Mouse (Mus musculus): ENCODE data around the gene Adgrv1. TPM values are rescaled to one million over a fixed set of nuclear protein-coding genes. Genes with fewer than 3 reads are reported as not detected.

The Adgrv1 gene
- total RNA-seq, 2 experiments from 2014 or later = 1.4 to 1.6 TPM

DNA sequence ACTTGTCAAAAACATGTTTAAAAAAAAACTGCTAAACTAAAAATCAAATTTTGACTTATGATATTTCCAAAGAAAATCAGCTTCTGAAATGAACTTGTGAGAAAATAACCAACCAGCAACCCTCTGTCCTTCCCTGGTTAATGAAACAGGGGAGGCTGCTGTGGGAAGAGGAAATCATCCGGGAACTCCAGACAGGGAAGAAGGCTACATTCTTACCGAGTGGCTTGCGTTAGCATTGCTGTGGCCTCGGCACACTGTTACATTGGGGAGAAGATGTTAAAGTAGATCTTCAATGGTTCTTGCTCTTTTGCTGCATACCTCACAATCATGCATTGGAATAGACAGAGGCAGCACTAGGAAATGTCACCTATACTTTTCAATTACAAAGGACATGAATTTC is 507.1 kb downstream of the Adgrv1 start:
- intact Hi-C loops (cut with DNase I) = no loop called here

DNA sequence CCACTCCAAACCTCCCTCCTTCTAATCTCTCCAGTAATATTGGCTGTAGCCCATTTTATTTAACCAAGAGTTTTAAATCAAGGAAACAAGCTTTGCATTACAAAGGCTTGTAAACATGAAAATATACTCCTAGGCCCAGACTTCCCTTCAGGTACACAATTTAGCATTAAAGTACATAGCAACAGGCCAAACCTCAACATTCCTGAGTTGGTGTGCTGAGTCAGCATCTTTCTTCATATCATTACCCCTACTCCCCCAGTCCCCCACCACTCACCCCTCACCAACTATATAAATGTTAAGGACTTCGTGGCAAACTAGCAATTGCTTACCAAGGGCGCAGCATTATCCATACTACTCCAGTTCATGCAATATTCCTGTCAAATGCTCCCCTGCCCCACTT is 510.7 kb downstream of the Adgrv1 start:
- no peak for DNase-seq (ENCODE audit: low spot score in 2 of 2)
- intact Hi-C loops (cut with DNase I) = no loop called here

More for the DNA sequence above, 507.1 kb downstream of the Adgrv1 start:
- DNase-seq (ENCODE audit: low spot score in 2 of 2) = no peak

GRCm38 (mm10) chr13:81110479-81110878 is 522.5 kb downstream of the Adgrv1 start:
- intact Hi-C loops (cut with DNase I) = no loop called here
- no peak for DNase-seq (ENCODE audit: low spot score in 2 of 2)

- intact Hi-C loops (cut with DNase I) = no loop called here
- no peak for DNase-seq (ENCODE audit: low spot score in 2 of 2)
These were observed 523.3 kb downstream of the Adgrv1 start for GRCm38 (mm10) chr13:81109676-81110075.

GRCm38 (mm10) chr13:81108526-81109302 is 524.2 kb downstream of the Adgrv1 start:
- peak; percentile 24 to 56 for DNase-seq (ENCODE audit: low spot score in 2 of 2)

GRCm38 (mm10) chr13:81107436-81107835 is 525.5 kb downstream of the Adgrv1 start:
- no peak for DNase-seq (ENCODE audit: low spot score in 2 of 2)
- intact Hi-C loops (cut with DNase I) = no loop called here

More at GRCm38 (mm10) chr13:81108526-81109302, 524.2 kb downstream of the Adgrv1 start:
- intact Hi-C loops (cut with DNase I) = no loop called here

DNA sequence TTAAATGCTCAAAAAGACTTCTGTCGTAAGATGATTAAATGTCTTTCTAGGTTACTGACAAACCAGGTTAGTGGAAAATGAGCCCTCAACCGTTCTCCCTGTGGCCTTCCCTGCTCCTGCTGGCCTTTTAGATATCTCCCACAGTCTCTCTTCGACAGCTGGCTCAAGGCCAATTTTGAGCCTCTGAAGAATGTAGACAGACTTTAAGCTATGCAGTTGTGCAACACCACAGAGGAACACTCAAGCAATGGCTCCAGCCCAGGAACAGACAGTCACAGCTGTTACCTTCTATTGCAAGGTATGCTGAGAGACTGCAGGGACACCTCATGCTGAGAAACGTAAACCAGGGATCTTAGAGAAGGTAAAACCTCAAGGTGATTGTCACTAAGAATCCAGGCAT is 529.2 kb downstream of the Adgrv1 start:
- intact Hi-C loops (cut with DNase I) = no loop called here
- no peak for DNase-seq (ENCODE audit: low spot score in 2 of 2)

- no peak for DNase-seq (ENCODE audit: low spot score in 2 of 2)
- intact Hi-C loops (cut with DNase I) = no loop called here
These were observed 536.5 kb downstream of the Adgrv1 start for GRCm38 (mm10) chr13:81096424-81096823.

GRCm38 (mm10) chr13:81094513-81094912 is 538.4 kb downstream of the Adgrv1 start:
- intact Hi-C loops (cut with DNase I) = loop anchor here (2.0 kb wide), 1 partner anchor 208 kb away; no protein-coding TSS in a partner anchor
- peak; percentile 38 to 67 for DNase-seq (ENCODE audit: low spot score in 2 of 2)

DNA sequence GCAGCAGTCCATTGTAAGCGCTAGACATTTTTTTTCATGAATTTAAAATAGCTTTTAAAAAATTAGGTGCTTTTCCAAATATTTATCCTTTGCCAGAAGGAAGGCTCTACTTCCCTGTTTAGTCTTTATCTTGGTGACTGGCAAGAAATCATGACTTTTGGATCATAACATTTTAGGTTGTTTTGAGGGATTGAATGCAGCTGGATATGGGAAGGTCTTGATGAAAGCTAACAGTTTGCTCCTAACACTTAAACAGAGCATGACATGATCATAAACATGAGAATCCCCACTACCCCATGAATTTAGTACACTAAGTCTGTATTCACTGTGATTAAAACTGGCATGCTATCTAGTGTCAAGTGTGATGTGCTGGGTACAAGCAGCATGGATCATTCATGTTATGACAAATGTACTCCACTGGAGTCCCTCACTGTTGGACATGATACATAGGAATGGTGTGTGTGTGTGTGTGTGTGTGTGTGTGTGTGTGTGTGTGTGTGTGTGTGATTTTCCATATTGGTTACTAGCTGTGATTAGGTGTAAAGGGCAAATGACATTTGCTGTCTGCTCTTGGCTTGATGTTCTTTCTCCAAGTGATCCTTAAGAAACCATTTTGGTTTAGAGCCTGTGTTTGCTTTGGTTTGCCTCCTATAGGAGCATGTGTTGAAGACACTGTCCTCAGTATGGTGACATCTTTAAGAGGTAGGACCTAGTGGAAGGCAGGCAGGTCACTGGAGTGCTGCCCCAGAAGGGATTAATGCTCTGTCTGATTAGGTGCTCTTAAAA is 542.7 kb downstream of the Adgrv1 start:
- intact Hi-C loops (cut with DNase I) = no loop called here
- DNase-seq (ENCODE audit: low spot score in 2 of 2) = no peak

GRCm38 (mm10) chr13:81086969-81087682 is 545.8 kb downstream of the Adgrv1 start:
- intact Hi-C loops (cut with DNase I) = no loop called here
- DNase-seq (ENCODE audit: low spot score in 2 of 2) = no peak

- DNase-seq (ENCODE audit: low spot score in 2 of 2) = no peak
- intact Hi-C loops (cut with DNase I) = no loop called here
These were observed 560.7 kb downstream of the Adgrv1 start for GRCm38 (mm10) chr13:81072214-81072613.

DNA sequence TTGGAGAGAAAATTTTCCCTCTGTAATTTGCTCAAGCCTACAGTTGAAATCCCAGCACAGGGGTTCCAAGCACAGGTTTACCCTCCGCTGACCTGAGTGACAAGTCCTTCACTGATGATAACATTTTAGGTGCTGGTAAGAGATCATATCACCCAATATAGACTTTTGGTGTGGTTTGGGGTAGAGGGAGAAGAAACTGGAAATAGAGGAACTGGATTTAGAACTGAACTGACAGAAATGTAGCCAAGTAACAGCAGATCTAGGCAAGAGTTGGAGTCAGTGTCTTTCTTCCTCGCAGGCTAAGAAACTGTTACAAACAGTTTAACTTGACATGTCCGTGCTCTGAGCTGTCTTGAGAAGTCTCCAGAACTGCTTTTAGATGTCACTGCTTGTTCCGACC is 581.5 kb downstream of the Adgrv1 start:
- intact Hi-C loops (cut with DNase I) = no loop called here
- DNase-seq (ENCODE audit: low spot score in 2 of 2) = no peak

DNA sequence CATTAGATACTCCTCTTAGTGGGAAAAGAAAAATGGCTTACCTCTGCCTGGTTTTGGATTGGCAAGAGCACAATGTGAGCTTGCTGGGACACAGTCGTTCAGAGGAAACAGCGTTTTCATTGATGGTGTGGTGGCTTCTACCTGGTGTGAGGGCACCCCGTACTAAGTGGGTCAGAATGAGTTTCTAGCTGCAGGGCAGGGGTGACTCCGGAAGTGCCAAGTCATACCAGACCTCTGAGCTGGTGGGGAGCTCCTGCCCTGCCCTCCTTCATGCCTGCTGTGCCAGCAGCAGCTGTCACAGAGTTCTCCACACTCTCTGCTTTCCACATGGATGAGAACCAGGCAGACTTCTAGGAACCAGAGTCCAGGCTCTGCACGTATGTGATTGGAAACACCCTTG is 582.0 kb downstream of the Adgrv1 start:
- DNase-seq (ENCODE audit: low spot score in 2 of 2) = no peak
- intact Hi-C loops (cut with DNase I) = no loop called here

- intact Hi-C loops (cut with DNase I) = no loop called here
- no peak for DNase-seq (ENCODE audit: low spot score in 2 of 2)
These were observed 587.6 kb downstream of the Adgrv1 start for GRCm38 (mm10) chr13:81045345-81045744.

Small RNA genes within 50 kb of the gene (microRNA-seq; reads per million reads assigned to microRNA genes)
- 0 reads per million in 2 experiments for gene Gm25241

Other genes starting within 250 kb of the Adgrv1 start
- gene Lysmd3, start 24.5 kb upstream of the Adgrv1 start, total RNA-seq (2021) = 10 to 100 TPM in 1 of 2 experiments, 1 to 10 TPM in 1; 9.4 to 10.6 TPM
- 1 to 10 TPM; 3.6 to 4.0 TPM for gene Polr3g, start 77.9 kb upstream of the Adgrv1 start, total RNA-seq (2021)
- gene Mblac2, start 78.2 kb upstream of the Adgrv1 start, total RNA-seq (2021) = 10 to 100 TPM; 22.7 to 24.6 TPM
- gene Cetn3, start 149.9 kb upstream of the Adgrv1 start, total RNA-seq (2021) = 100 to 1,000 TPM; 117 to 121 TPM

All from left cerebral cortex, postnatal 25 days (tissue).